Mouse (Mus musculus) limb, embryonic 11.5 days (tissue): ENCODE data around the gene Caprin1. TPM values are rescaled to one million over a fixed set of nuclear protein-coding genes. Genes with fewer than 3 reads are reported as not detected.

ENCODE experiments used
- ATAC-seq: fragments of 200-750 bp; cut with Nextera tagmentation; 2 replicates; pipeline ENCODE4 v1.8.0; 2017; ENCODE audit warnings: low read depth; ENCODE audit not compliant: insufficient number of reproducible peaks, low FRiP score, low TSS enrichment
- DNase-seq: peaks from one replicate; pipeline ENCODE4 v3.0.0-alpha.2; 2015; ENCODE audit warnings: low spot score
- H3K27ac ChIP-seq: fragments of 300-500 bp; sonication (generic); replicated peaks from 2 replicates; pipeline ENCODE4 v1.5.1; 2014; ENCODE audit warnings: low read depth, mild to moderate bottlenecking, low read length
- H3K27me3 ChIP-seq: fragments of 300-500 bp; sonication (generic); 2 replicates; pipeline ENCODE4 v1.6.1; 2014; ENCODE audit warnings: mild to moderate bottlenecking, low read length, mixed read lengths; ENCODE audit not compliant: control insufficient read depth, insufficient read depth
- H3K36me3 ChIP-seq: fragments of 300-500 bp; sonication (generic); 2 replicates; pipeline ENCODE4 v1.6.1; 2014; ENCODE audit warnings: mild to moderate bottlenecking, low read length, moderate library complexity, mixed read lengths; ENCODE audit not compliant: control insufficient read depth, insufficient read depth
- H3K4me1 ChIP-seq: fragments of 300-500 bp; sonication (generic); 2 replicates; pipeline ENCODE4 v1.6.1; 2014; ENCODE audit warnings: low read length, mixed read lengths; ENCODE audit not compliant: control insufficient read depth, insufficient read depth
- H3K4me2 ChIP-seq: fragments of 300-500 bp; sonication (generic); 2 replicates; pipeline ENCODE4 v1.6.1; 2014; ENCODE audit warnings: low read depth, mild to moderate bottlenecking, moderate library complexity; ENCODE audit not compliant: severe bottlenecking
- H3K4me3 ChIP-seq: fragments of 300-500 bp; sonication (generic); 2 replicates; pipeline ENCODE4 v1.5.1; 2014; ENCODE audit warnings: low read depth, low read length
- H3K9ac ChIP-seq: fragments of 300-500 bp; sonication (generic); 2 replicates; pipeline ENCODE4 v1.6.1; 2014; ENCODE audit warnings: mild to moderate bottlenecking, low read length
- H3K9me3 ChIP-seq: fragments of 300-500 bp; sonication (generic); 2 replicates; pipeline ENCODE4 v1.6.1; 2016; ENCODE audit warnings: low read length; ENCODE audit not compliant: control insufficient read depth
- WGBS: fragments of 180-500 bp; shearing (Covaris S2); extraction: QIAGEN DNeasy Blood & Tissue Kit; methylation state at CpG from one replicate; pipeline ENCODE4 v1.1.7; 2014; 5-methylcytosine and 5-hydroxymethylcytosine counted together
- polyA plus RNA-seq: library from polyadenylated mRNA; unstranded; fragments of >200 nt; fragmentation: Nextera tagmentation; extraction: Ambion mirVana; gene quantifications from 2 replicates; pipeline ENCODE4 v1.2.1, GENCODE M21; 2014

Caprin1 gene
- polyA plus RNA-seq = 602 and 629 TPM in 2 replicates

DNA sequence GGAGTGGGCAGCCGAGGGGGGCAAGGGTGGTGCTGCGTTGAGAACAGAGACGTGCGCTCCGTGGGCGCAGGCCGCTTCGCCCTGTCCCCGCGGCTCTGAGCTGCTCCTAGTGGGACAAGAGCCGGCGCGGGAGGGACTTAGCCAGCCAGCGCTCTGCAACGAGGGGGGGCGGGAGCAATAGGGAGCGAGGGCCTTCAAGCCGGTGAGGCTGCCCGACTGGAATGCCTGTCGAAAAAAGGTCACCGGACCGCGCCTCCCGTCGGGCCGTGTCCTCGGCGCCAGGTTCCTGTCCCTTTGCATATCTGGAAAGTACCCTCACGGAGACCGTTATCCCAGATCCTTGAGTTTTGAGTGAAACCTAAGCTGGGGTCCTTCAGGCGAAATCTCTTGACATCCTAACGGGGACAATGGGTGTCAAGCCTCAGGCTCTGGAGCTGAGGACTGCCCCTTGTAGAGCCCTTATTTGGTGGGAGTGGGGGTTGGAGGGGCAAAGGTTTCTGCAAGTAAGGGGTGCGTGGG lies at the start of gene Caprin1:
Caprin1 (minus strand) TSS at position 159 of the 519 bp plus-strand sequence.
- Histone ChIP-seq H3K9ac (peak within 1 kb of the TSS; percentile 92), H3K4me1 (peaks cover 6% of the 10 kb centered on the region), H3K4me2 (peak within 1 kb of the TSS; percentile 58), H3K9me3 (no peaks in the 10 kb centered on the region), H3K4me3 (peak within 1 kb of the TSS; percentile 94), H3K27me3 (no peaks in the 10 kb centered on the region), H3K36me3 (peaks cover 3% of the 10 kb centered on the region; the same call in 1 of the 2 replicates), H3K27ac (peak within 1 kb of the TSS; percentile 100)
- DNase-seq (peak; percentile 96), ATAC-seq (peak; percentile 93)
- WGBS = under 1% methylated on average over 33 of the region's 33 CpGs

DNA sequence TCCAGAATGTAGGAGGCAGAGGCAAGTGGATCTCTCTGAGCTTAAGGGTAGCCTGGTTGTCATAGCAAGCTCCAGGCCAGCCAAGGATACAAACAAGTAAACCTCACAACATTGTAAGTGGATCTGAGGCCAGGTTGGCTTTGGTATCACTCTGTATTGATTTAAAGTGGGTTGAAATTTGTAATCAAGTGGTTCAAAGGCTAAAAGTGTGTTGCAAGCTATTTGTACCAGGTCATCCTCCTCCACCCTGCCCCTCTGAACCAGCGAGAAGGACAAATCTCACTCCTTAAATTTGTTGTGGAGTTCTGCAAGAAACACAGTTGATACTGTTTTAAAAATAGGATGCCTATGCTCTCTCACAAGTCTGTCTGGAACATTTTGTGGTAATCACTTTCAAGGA lies 49.4 kb upstream of the Caprin1 start:
- ATAC-seq (no peak), DNase-seq (no peak)
- Histone ChIP-seq H3K4me1 (no peaks in the 10 kb centered on the region), H3K4me3 (no peak overlapping the region), H3K27me3 (no peaks in the 10 kb centered on the region), H3K4me2 (no peak overlapping the region), H3K9ac (no peak overlapping the region), H3K27ac (no peak overlapping the region), H3K9me3 (no peaks in the 10 kb centered on the region), H3K36me3 (no peaks in the 10 kb centered on the region)
- 97% methylated on average over 1 of the region's 1 CpGs for WGBS

- Histone ChIP-seq H3K36me3 (no peaks in the 10 kb centered on the region), H3K27me3 (no peaks in the 10 kb centered on the region), H3K9ac (no peak overlapping the region), H3K9me3 (no peaks in the 10 kb centered on the region), H3K27ac (no peak overlapping the region), H3K4me1 (no peaks in the 10 kb centered on the region), H3K4me2 (no peak overlapping the region), H3K4me3 (no peak overlapping the region)
- WGBS = 89% methylated on average over 4 of the region's 4 CpGs
- DNase-seq (no peak), ATAC-seq (no peak)
Observed at GRCm38 (mm10) chr2:103846271-103846670, 48.8 kb upstream of the Caprin1 start.

DNA sequence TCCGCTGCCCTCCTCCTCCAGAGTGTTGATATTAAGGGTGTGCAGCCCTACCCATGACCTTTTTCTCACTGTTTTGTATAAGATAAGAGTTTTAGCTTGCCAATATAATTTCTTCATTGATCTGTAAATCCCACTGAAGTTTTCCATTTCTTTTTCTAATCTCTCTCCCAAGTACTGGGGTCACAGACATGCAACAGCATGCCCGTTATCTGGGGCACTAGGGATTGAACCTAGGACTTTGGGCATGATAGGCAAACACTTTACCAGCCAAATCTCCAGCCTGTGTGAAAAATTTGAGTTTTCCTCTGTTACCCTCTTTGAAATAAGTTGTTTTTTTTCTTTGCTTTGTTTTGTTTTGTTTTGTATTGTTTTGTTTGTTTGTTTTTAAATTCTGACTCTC lies 46.6 kb upstream of the Caprin1 start:
- no peak for ATAC-seq

GRCm38 (mm10) chr2:103843321-103843720 lies 45.9 kb upstream of the Caprin1 start:
- DNase-seq (no peak), ATAC-seq (no peak)
- Histone ChIP-seq H3K36me3 (no peaks in the 10 kb centered on the region), H3K9me3 (no peaks in the 10 kb centered on the region), H3K27ac (no peak overlapping the region), H3K9ac (no peak overlapping the region), H3K4me1 (no peaks in the 10 kb centered on the region), H3K4me3 (no peak overlapping the region), H3K27me3 (no peaks in the 10 kb centered on the region), H3K4me2 (no peak overlapping the region)
- 93% methylated on average over 13 of the region's 13 CpGs for WGBS

More for the DNA sequence above, 46.6 kb upstream of the Caprin1 start:
- no peak overlapping the region for H3K27ac ChIP-seq
- 93% methylated on average over 2 of the region's 2 CpGs for WGBS
- no peaks in the 10 kb centered on the region for H3K9me3 ChIP-seq
- no peaks in the 10 kb centered on the region for H3K4me1 ChIP-seq
- H3K9ac ChIP-seq = no peak overlapping the region
- H3K4me3 ChIP-seq = no peak overlapping the region
- H3K4me2 ChIP-seq = no peak overlapping the region
- H3K27me3 ChIP-seq = no peaks in the 10 kb centered on the region
- no peaks in the 10 kb centered on the region for H3K36me3 ChIP-seq
- no peak for DNase-seq

DNA sequence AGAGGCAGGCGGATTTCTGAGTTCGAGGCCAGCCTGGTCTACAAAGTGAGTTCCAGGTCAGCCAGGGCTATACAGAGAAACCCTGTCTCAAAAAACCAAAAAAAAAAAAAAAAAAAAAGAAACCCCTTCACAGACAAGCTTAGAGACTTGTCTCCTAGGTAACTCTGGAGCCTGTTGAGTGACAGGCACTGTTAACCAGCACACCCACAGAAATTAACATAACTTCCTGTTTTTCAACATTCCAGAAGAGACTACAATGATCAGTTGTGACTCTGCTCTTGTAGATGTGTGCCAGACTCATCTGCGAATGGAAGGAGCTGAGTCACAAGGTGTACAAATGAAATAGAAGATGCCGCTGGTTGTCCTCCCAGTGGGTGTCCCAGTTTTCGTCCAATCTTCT lies 44.9 kb upstream of the Caprin1 start:
- H3K27ac ChIP-seq = no peak overlapping the region
- H3K9ac ChIP-seq = no peak overlapping the region
- DNase-seq (no peak), ATAC-seq (no peak)
- H3K27me3 ChIP-seq = no peaks in the 10 kb centered on the region
- no peaks in the 10 kb centered on the region for H3K4me1 ChIP-seq
- 92% methylated on average over 4 of the region's 5 CpGs for WGBS
- H3K4me2 ChIP-seq = no peak overlapping the region
- no peak overlapping the region for H3K4me3 ChIP-seq
- H3K9me3 ChIP-seq = no peaks in the 10 kb centered on the region
- no peaks in the 10 kb centered on the region for H3K36me3 ChIP-seq

- no peak for ATAC-seq
Observed at GRCm38 (mm10) chr2:103838483-103838882, 41.0 kb upstream of the Caprin1 start.

DNA sequence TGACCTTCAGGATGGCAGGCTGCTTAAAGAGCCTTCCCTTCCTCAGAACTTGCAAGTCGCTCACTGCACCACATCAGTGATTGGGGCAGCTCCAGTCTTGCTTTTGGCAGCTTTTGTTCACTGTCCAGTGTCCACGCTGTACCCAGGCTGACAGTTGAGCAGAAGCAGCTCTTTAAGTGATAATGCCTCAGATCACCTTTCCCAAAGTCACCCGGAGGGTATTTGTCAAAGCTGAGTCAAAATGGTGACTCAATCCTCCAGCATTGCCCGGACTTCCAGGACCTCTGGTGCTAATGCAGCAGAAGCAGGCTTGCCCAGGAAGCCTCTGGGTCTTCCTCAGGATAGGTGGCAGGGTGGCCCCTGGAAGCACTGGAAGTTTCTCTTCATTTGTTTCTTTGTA lies 39.7 kb upstream of the Caprin1 start:
- WGBS = 85% methylated on average over 4 of the region's 4 CpGs
- Histone ChIP-seq H3K4me1 (no peaks in the 10 kb centered on the region), H3K4me2 (no peak overlapping the region), H3K9me3 (no peaks in the 10 kb centered on the region), H3K27me3 (no peaks in the 10 kb centered on the region), H3K36me3 (no peaks in the 10 kb centered on the region), H3K9ac (no peak overlapping the region), H3K27ac (no peak overlapping the region), H3K4me3 (no peak overlapping the region)
- no peak for ATAC-seq
- no peak for DNase-seq

More at GRCm38 (mm10) chr2:103838483-103838882, 41.0 kb upstream of the Caprin1 start:
- WGBS = 73% methylated on average over 3 of the region's 3 CpGs
- no peaks in the 10 kb centered on the region for H3K9me3 ChIP-seq
- no peaks in the 10 kb centered on the region for H3K27me3 ChIP-seq
- H3K4me1 ChIP-seq = no peaks in the 10 kb centered on the region
- no peak overlapping the region for H3K4me2 ChIP-seq
- no peaks in the 10 kb centered on the region for H3K36me3 ChIP-seq
- H3K9ac ChIP-seq = no peak overlapping the region
- DNase-seq = no peak
- no peak overlapping the region for H3K27ac ChIP-seq
- H3K4me3 ChIP-seq = no peak overlapping the region
